Mouse (Mus musculus): ENCODE data around the gene Lysmd3.
A peak's percentile ranks its signal among the peaks of the same experiment; 100 is the strongest.

The Lysmd3 gene

GRCm38 (mm10) chr13:81675333-81675732 lies 17.9 kb downstream of the Lysmd3 start:
- peak in 1 of 2 experiments; percentile 10 for DNase-seq (ENCODE audit: low spot score in 2 of 2)

- DNase-seq (ENCODE audit: low spot score in 2 of 2): no peak
These were observed 25.6 kb downstream of the Lysmd3 start for GRCm38 (mm10) chr13:81683107-81683506.

GRCm38 (mm10) chr13:81684258-81684657 lies 26.8 kb downstream of the Lysmd3 start:
- DNase-seq (ENCODE audit: low spot score in 2 of 2): no peak

GRCm38 (mm10) chr13:81684884-81685283 lies 27.4 kb downstream of the Lysmd3 start:
- DNase-seq (ENCODE audit: low spot score in 2 of 2): no peak

- no peak for DNase-seq (ENCODE audit: low spot score in 2 of 2)
These were observed 32.1 kb downstream of the Lysmd3 start for GRCm38 (mm10) chr13:81689587-81689986.

GRCm38 (mm10) chr13:81690477-81690876 lies 33.0 kb downstream of the Lysmd3 start:
- no peak for DNase-seq (ENCODE audit: low spot score in 2 of 2)

GRCm38 (mm10) chr13:81691606-81692005 lies 34.1 kb downstream of the Lysmd3 start:
- DNase-seq (ENCODE audit: low spot score in 2 of 2): no peak

GRCm38 (mm10) chr13:81694446-81694845 lies 37.0 kb downstream of the Lysmd3 start:
- no peak for DNase-seq (ENCODE audit: low spot score in 2 of 2)

- no peak for DNase-seq (ENCODE audit: low spot score in 2 of 2)
These were observed 45.7 kb downstream of the Lysmd3 start for GRCm38 (mm10) chr13:81703148-81703547.

GRCm38 (mm10) chr13:81703621-81704020 lies 46.2 kb downstream of the Lysmd3 start:
- no peak for DNase-seq (ENCODE audit: low spot score in 2 of 2)

GRCm38 (mm10) chr13:81706311-81706710 lies 48.8 kb downstream of the Lysmd3 start:
- DNase-seq (ENCODE audit: low spot score in 2 of 2): no peak

- DNase-seq (ENCODE audit: low spot score in 2 of 2): no peak
These were observed 52.3 kb downstream of the Lysmd3 start for GRCm38 (mm10) chr13:81709805-81710204.

- no peak for DNase-seq (ENCODE audit: low spot score in 2 of 2)
These were observed 52.8 kb downstream of the Lysmd3 start for GRCm38 (mm10) chr13:81710266-81710665.

- DNase-seq (ENCODE audit: low spot score in 2 of 2): peak; percentile 94 to 95
These were observed 53.5 kb downstream of the Lysmd3 start, which contains the start of the genes Polr3g and Mblac2 for GRCm38 (mm10) chr13:81710775-81711545. Gene Polr3g (minus strand): TSS chr13:81711013. Gene Mblac2 (plus strand): TSS chr13:81711341.

GRCm38 (mm10) chr13:81711546-81712371 lies 54.3 kb downstream of the Lysmd3 start:
- DNase-seq (ENCODE audit: low spot score in 2 of 2): peak in 1 of 2 experiments; percentile 2

GRCm38 (mm10) chr13:81713896-81714295 lies 56.4 kb downstream of the Lysmd3 start:
- no peak for DNase-seq (ENCODE audit: low spot score in 2 of 2)

Measured in natural killer cell, adult 2 months (primary cell).